Mouse (Mus musculus) limb, embryonic 14.5 days (tissue): Measurements from ENCODE around the gene Ptgfrn. TPM values are rescaled to one million over a fixed set of nuclear protein-coding genes. Genes with fewer than 3 reads are reported as not detected.

ENCODE experiments used
- ATAC-seq: fragments of 200-750 bp; cut with Nextera tagmentation; 2 replicates; pipeline ENCODE4 v1.8.0; 2017; ENCODE audit warnings: low read depth, moderate number of reproducible peaks, moderate TSS enrichment; ENCODE audit not compliant: low FRiP score
- DNase-seq: peaks from one replicate; pipeline ENCODE4 v3.0.0-alpha.2; 2015; ENCODE audit warnings: low spot score
- H3K27ac ChIP-seq: fragments of 300-500 bp; sonication (generic); replicated peaks from 2 replicates; pipeline ENCODE4 v1.5.1; 2014; ENCODE audit warnings: low read depth, mild to moderate bottlenecking, low read length, moderate library complexity, mixed read lengths
- H3K27me3 ChIP-seq: fragments of 300-500 bp; sonication (generic); 2 replicates; pipeline ENCODE4 v1.6.1; 2014; ENCODE audit warnings: low read length, mixed read lengths; ENCODE audit not compliant: control insufficient read depth, insufficient read depth
- H3K36me3 ChIP-seq: fragments of 300-500 bp; sonication (generic); 2 replicates; pipeline ENCODE4 v1.6.1; 2014; ENCODE audit warnings: mild to moderate bottlenecking, low read length, moderate library complexity, mixed read lengths; ENCODE audit not compliant: control insufficient read depth, insufficient read depth
- H3K4me1 ChIP-seq: fragments of 300-500 bp; sonication (generic); 2 replicates; pipeline ENCODE4 v1.6.1; 2014; ENCODE audit warnings: antibody characterized with exemption, low read length, mixed read lengths; ENCODE audit not compliant: control insufficient read depth, insufficient read depth
- H3K4me2 ChIP-seq: fragments of 300-500 bp; sonication (generic); replicated peaks from 2 replicates; pipeline ENCODE4 v1.6.1; 2014; ENCODE audit warnings: low read depth, mild to moderate bottlenecking, low read length, moderate library complexity; ENCODE audit not compliant: severe bottlenecking
- H3K4me3 ChIP-seq: fragments of 300-500 bp; sonication (generic); replicated peaks from 2 replicates; pipeline ENCODE4 v1.5.1; 2014; ENCODE audit warnings: low read length
- H3K9ac ChIP-seq: fragments of 300-500 bp; sonication (generic); 2 replicates; pipeline ENCODE4 v1.6.1; 2014; ENCODE audit warnings: mild to moderate bottlenecking, low read depth, low read length, moderate library complexity; ENCODE audit not compliant: severe bottlenecking
- H3K9me3 ChIP-seq: fragments of 300-500 bp; sonication (generic); 2 replicates; pipeline ENCODE4 v1.6.1; 2016; ENCODE audit warnings: low read length; ENCODE audit not compliant: control insufficient read depth
- POLR2A ChIP-seq: fragments of 200-500 bp; IDR thresholded peaks from 2 replicates; pipeline ENCODE4 v1.8.0; 2012; ENCODE audit warnings: inconsistent platforms, mild to moderate bottlenecking, moderate library complexity, borderline replicate concordance; ENCODE audit not compliant: insufficient read depth, insufficient read length; ENCODE audit errors: extremely low read depth
- WGBS: fragments of 180-500 bp; shearing (Covaris S2); extraction: QIAGEN DNeasy Blood & Tissue Kit; methylation state at CpG from one replicate; pipeline ENCODE4 v1.1.7; 2014; 5-methylcytosine and 5-hydroxymethylcytosine counted together
- polyA plus RNA-seq, 2 experiments: library from polyadenylated mRNA; depleted of rRNA in 1 of 2; stranded (reverse) in 1 of 2; unstranded in 1 of 2; fragments of >200 nt; fragmentation: Nextera tagmentation in 1 of 2; extraction: Ambion mirVana in 1 of 2; gene quantifications; 2 replicates each; pipeline versions ENCODE4 v1.2.1 to v1.2.3; 2012 to 2014

The Ptgfrn gene
- polyA plus RNA-seq, 2 experiments = 10.7 to 44.5 TPM

- Histone ChIP-seq H3K27me3 (no peaks in the 10 kb centered on the region), H3K4me2 (no peak overlapping the region), H3K9ac (no peak overlapping the region), H3K9me3 (no peaks in the 10 kb centered on the region), H3K36me3 (no peaks in the 10 kb centered on the region), H3K4me1 (peaks cover 16% of the 10 kb centered on the region; the same call in 1 of the 2 replicates), H3K4me3 (no peak overlapping the region), H3K27ac (no peak overlapping the region)
- 97% methylated on average over 4 of the region's 4 CpGs for WGBS
- ATAC-seq (no peak), DNase-seq (no peak)
- no peak for TF ChIP-seq POLR2A
Observed at GRCm38 (mm10) chr3:101010589-101011202, 99.4 kb downstream of the Ptgfrn start.

- H3K36me3 ChIP-seq = no peaks in the 10 kb centered on the region
- H3K9me3 ChIP-seq = no peaks in the 10 kb centered on the region
- no peak for TF ChIP-seq POLR2A
- H3K4me3 ChIP-seq = no peak overlapping the region
- WGBS = 50% methylated on average over 5 of the region's 5 CpGs
- peak; percentile 42 for DNase-seq
- ATAC-seq = peak; percentile 60; the same call in 1 of the 2 replicates
- no peaks in the 10 kb centered on the region for H3K27me3 ChIP-seq
- peaks cover 10% of the 10 kb centered on the region; the same call in 1 of the 2 replicates for H3K4me1 ChIP-seq
- H3K4me2 ChIP-seq = no peak overlapping the region
- H3K27ac ChIP-seq = no peak overlapping the region
- no peak overlapping the region for H3K9ac ChIP-seq
Observed at GRCm38 (mm10) chr3:101007112-101007782, 102.8 kb downstream of the Ptgfrn start.

GRCm38 (mm10) chr3:101005392-101005791 is 104.7 kb downstream of the Ptgfrn start:
- Histone ChIP-seq H3K4me1 (peaks cover 10% of the 10 kb centered on the region; the same call in 1 of the 2 replicates), H3K4me3 (no peak overlapping the region), H3K27me3 (no peaks in the 10 kb centered on the region), H3K9ac (no peak overlapping the region), H3K36me3 (no peaks in the 10 kb centered on the region), H3K27ac (no peak overlapping the region), H3K9me3 (no peaks in the 10 kb centered on the region), H3K4me2 (no peak overlapping the region)
- WGBS = 55% methylated on average over 6 of the region's 6 CpGs
- DNase-seq (no peak), ATAC-seq (no peak)
- TF ChIP-seq POLR2A = no peak

- Histone ChIP-seq H3K27ac (no peak overlapping the region), H3K9me3 (no peaks in the 10 kb centered on the region), H3K4me1 (peaks cover 10% of the 10 kb centered on the region; the same call in 1 of the 2 replicates), H3K36me3 (no peaks in the 10 kb centered on the region), H3K4me3 (no peak overlapping the region), H3K9ac (no peak overlapping the region), H3K27me3 (no peaks in the 10 kb centered on the region), H3K4me2 (no peak overlapping the region)
- no peak for TF ChIP-seq POLR2A
- DNase-seq (no peak), ATAC-seq (no peak)
- WGBS = 80% methylated on average over 15 of the region's 15 CpGs
Observed at GRCm38 (mm10) chr3:101003575-101004356, 106.3 kb downstream of the Ptgfrn start.

- Histone ChIP-seq H3K36me3 (no peaks in the 10 kb centered on the region), H3K27ac (no peak overlapping the region), H3K4me3 (no peak overlapping the region), H3K4me2 (no peak overlapping the region), H3K4me1 (no peaks in the 10 kb centered on the region), H3K9ac (no peak overlapping the region), H3K9me3 (no peaks in the 10 kb centered on the region), H3K27me3 (no peaks in the 10 kb centered on the region)
- DNase-seq = no peak
- 42% methylated on average over 2 of the region's 2 CpGs for WGBS
- no peak for ATAC-seq
- TF ChIP-seq POLR2A = no peak
Observed at GRCm38 (mm10) chr3:100999732-101000131, 110.3 kb downstream of the Ptgfrn start.
